Mouse (Mus musculus) thymus, adult 2 months (tissue): ENCODE results near the gene Fgfr2.

ENCODE experiments used
- CTCF ChIP-seq: fragments of 200-500 bp; IDR thresholded peaks from 2 replicates; pipeline ENCODE4 v1.5.1; 2012; ENCODE audit warnings: mild to moderate bottlenecking, control low read depth, low read length, moderate library complexity, borderline replicate concordance; ENCODE audit not compliant: control insufficient read depth, poor library complexity, insufficient read depth; ENCODE audit errors: extremely low read depth
- POLR2A ChIP-seq: fragments of 200-500 bp; IDR thresholded peaks from 2 replicates; pipeline ENCODE4 v1.6.1; 2012; ENCODE audit warnings: mild to moderate bottlenecking, low read length, control low read depth, moderate library complexity; ENCODE audit not compliant: control insufficient read depth, poor library complexity, insufficient read depth; ENCODE audit errors: extremely low read depth

- TF ChIP-seq CTCF (no peak), POLR2A (no peak)
These were observed 2552.7 kb downstream of the Fgfr2 start for GRCm38 (mm10) chr7:130570472-130570871.
